Mouse (Mus musculus) C2C12 (cell line): ENCODE data around the gene Colgalt2. TPM values are rescaled to one million over a fixed set of nuclear protein-coding genes. Genes with fewer than 3 reads are reported as not detected.

Experiments
- H3K27me3 ChIP-seq: one replicate; pipeline ENCODE4 v1.6.1; 2011; ENCODE audit not compliant: control insufficient read depth, insufficient read depth, insufficient read length
- H3K36me3 ChIP-seq: one replicate; pipeline ENCODE4 v1.6.1; 2011; ENCODE audit not compliant: control insufficient read depth, insufficient read depth
- H3K4me3 ChIP-seq: one replicate; pipeline ENCODE4 v1.5.1; 2011; ENCODE audit warnings: mild to moderate bottlenecking, control low read depth; ENCODE audit not compliant: poor library complexity, insufficient read depth, severe bottlenecking
- H3K79me2 ChIP-seq: one replicate; pipeline ENCODE4 v1.6.1; 2011; ENCODE audit not compliant: control insufficient read depth, insufficient read depth
- H3K79me3 ChIP-seq: one replicate; pipeline ENCODE4 v1.6.1; 2011; ENCODE audit warnings: low read depth, control low read depth
- H3ac ChIP-seq: one replicate; pipeline ENCODE3; 2011; ENCODE audit warnings: low read depth; ENCODE audit not compliant: control insufficient read depth, insufficient read length
- CEBPB ChIP-seq: IDR thresholded peaks from one replicate; pipeline ENCODE4 v1.6.1; 2011; ENCODE audit warnings: low read depth, mild to moderate bottlenecking, control low read depth, moderate library complexity
- CTCF ChIP-seq: IDR thresholded peaks from one replicate; pipeline ENCODE4 v1.5.1; 2011; ENCODE audit not compliant: control insufficient read depth, insufficient read depth, insufficient read length
- FOSL1 ChIP-seq: IDR thresholded peaks from one replicate; pipeline ENCODE4 v1.8.0; 2011; ENCODE audit warnings: mild to moderate bottlenecking, low read length; ENCODE audit not compliant: poor library complexity, insufficient read depth, severe bottlenecking
- MAX ChIP-seq: IDR thresholded peaks from one replicate; pipeline ENCODE4 v1.6.1; 2011; ENCODE audit warnings: mild to moderate bottlenecking, control low read depth
- MYOD1 ChIP-seq: IDR thresholded peaks from one replicate; pipeline ENCODE4 v1.6.1; 2011; ENCODE audit warnings: low read depth; ENCODE audit not compliant: control insufficient read depth, insufficient read length
- MYOG ChIP-seq: IDR thresholded peaks from one replicate; pipeline ENCODE4 v1.6.1; 2011; ENCODE audit not compliant: control insufficient read depth, insufficient read length; ENCODE audit errors: extremely low read depth
- USF1 ChIP-seq: IDR thresholded peaks from one replicate; pipeline ENCODE4 v1.6.1; 2011; ENCODE audit warnings: low read depth, mild to moderate bottlenecking, control low read depth, moderate library complexity
- polyA plus RNA-seq: library from polyadenylated mRNA; unstranded; fragments of >200 nt; fragmentation: generic; extraction: Trizol; gene quantifications from one replicate; pipeline ENCODE4 v1.2.1, GENCODE M21; 2012; ENCODE audit warnings: missing spikeins

Gene Colgalt2
- polyA plus RNA-seq, 1 experiment: 0.02 TPM

DNA sequence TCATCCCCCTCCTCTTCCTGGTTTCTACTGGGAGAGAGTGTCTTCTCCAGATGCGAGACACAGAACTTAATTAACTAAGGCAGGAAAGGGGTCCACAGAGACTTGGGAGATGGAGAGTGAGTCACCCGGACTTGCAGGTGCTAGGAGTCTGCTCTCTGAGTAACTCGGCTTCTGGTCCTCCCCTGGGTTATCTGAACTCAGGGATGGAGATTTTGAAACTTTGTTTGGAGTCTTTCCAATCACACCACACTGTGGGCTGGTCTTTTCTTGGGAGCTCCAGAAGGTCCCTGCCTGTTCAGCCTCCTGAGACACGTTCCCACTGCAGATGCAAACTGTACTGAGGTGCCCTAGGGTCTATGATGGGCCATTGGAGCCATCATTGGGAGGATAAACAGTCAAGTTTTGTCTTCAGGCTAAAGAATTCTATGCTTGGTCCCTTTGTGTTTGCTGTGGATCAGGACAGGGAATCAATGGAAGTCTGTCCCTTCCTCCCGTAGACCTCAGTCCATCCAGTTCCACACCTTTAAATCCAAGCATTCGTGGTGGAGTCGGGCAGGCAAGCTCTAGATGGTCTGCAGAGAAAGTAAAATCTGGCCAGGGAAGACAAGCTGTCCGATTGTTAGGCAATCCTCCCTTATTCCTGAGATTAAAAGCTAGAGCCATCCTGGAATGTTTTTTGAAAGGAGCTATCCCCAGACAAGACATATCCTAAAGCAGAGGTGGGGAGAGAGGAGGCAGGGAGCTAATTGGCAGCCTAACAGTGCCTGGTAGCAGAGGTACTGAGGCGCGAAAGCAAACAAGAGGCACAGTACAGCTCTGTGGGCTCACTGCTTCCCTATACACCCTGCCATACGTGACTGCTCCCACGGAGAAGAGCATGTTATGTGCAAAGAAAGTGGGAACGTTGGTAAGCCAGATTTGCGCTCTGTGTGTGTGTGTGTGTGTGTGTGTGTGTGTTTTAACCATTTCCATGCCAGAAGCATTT is 1.2 kb downstream of the Colgalt2 start:
- Histone ChIP-seq H3ac (no peak overlapping the region), H3K79me3 (no peaks in the 10 kb centered on the region)

DNA sequence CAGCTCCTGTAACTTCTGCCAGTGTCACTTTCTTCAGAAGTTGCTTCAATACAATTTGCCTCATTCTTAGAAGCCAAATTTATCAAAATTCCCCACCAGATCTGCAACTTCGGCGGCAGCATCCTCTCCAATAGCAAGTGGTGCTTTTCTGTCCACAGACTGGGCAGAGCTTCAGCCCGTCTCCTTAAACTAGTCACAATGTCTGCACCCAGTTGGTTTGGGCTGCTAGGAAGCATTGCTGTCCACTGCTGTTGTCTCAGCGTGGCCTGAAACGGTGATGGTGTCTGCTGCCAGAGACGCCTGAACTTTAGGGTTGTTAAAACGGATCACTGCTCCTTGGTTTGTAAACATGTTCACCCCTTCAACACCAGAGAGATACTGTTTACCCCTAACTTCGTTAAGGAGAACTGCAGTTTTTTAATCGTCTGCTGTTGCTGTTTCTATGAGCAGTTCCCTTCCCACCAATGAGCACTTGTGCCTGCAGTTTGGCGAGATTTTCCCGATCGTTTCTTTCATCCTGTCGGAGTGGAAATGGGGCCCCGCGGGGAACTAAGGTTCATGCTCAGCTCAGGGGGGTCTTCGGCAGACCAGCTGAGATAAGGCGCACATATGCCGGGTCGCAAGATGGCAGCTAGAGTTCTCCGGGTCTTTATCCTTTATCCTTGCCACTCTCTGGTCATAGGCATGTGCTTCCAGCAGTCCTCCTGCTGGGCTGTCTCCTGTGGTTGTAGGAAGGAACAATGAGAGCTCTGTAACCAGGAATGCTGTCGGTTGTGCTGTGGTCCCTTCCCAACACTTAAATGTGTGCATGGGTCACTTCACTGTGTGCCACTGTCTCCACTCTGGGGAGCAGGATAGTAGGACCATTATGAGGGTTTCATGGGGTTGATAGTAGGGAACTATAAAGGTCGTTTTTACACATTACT is 7.7 kb downstream of the Colgalt2 start:
- H3ac ChIP-seq: no peak overlapping the region
- peaks cover 10% of the 10 kb centered on the region for H3K27me3 ChIP-seq
- no peaks in the 10 kb centered on the region for H3K79me3 ChIP-seq
- no peaks in the 10 kb centered on the region for H3K79me2 ChIP-seq
- TF ChIP-seq CTCF (no peak), USF1 (no peak), MAX (no peak), CEBPB (no peak), FOSL1 (no peak), MYOD1 (no peak), MYOG (no peak)
- no peak overlapping the region for H3K4me3 ChIP-seq
- no peaks in the 10 kb centered on the region for H3K36me3 ChIP-seq

More for the DNA sequence above, 1.2 kb downstream of the Colgalt2 start:
- no peak overlapping the region for H3K4me3 ChIP-seq
- no peak for TF ChIP-seq FOSL1
- TF ChIP-seq MAX: no peak
- TF ChIP-seq MYOG: no peak
- TF ChIP-seq CEBPB: no peak
- no peak for TF ChIP-seq CTCF
- TF ChIP-seq USF1: no peak
- no peak for TF ChIP-seq MYOD1
- H3K36me3 ChIP-seq: no peaks in the 10 kb centered on the region
- peaks cover 23% of the 10 kb centered on the region for H3K27me3 ChIP-seq
- no peaks in the 10 kb centered on the region for H3K79me2 ChIP-seq

DNA sequence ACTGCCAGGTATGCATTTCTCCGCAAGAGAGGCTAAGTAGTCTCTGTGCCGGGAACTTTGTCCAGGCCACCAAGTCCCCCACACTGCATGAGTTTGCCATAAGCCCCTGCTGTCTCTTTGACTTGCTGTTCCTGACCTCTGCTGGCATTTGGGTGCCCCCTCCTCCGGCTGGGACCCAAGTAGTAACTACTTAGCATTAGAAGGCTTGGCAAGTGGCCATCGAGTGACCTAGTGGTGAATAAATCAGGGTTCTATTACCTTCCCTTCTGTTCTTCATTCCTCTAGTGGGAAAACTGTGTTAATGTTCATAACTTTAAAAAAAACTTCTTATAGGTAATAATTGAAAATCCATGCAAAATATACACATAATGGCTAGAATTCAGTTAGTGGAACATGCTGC is 9.7 kb downstream of the Colgalt2 start:
- peaks cover 7% of the 10 kb centered on the region for H3K27me3 ChIP-seq
- no peak overlapping the region for H3K4me3 ChIP-seq
- H3K79me3 ChIP-seq: no peaks in the 10 kb centered on the region
- TF ChIP-seq CTCF (no peak), USF1 (no peak), CEBPB (no peak), MAX (no peak), FOSL1 (no peak), MYOG (no peak), MYOD1 (no peak)
- no peaks in the 10 kb centered on the region for H3K79me2 ChIP-seq
- no peak overlapping the region for H3ac ChIP-seq
- H3K36me3 ChIP-seq: no peaks in the 10 kb centered on the region

DNA sequence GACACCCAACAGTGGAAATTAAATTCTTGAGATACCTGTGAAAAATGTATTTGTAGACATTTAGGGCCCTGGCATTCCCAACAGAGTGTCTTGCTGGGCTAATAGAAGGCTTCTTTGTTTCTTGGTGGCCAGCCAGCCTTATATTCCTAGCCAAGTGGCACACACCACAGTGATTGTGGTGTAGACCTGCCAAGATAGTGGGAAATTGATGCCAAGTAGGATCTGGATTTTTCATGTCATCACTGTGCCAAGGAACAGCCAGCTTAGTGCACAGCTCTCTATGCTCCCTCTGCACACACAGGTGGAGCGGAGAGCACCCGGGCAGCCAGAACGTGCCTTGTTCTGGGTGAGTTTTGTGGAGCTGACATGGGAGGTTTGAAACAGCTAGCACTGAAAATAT is 11.0 kb downstream of the Colgalt2 start:
- no peaks in the 10 kb centered on the region for H3K79me2 ChIP-seq
- no peak for TF ChIP-seq MYOD1

DNA sequence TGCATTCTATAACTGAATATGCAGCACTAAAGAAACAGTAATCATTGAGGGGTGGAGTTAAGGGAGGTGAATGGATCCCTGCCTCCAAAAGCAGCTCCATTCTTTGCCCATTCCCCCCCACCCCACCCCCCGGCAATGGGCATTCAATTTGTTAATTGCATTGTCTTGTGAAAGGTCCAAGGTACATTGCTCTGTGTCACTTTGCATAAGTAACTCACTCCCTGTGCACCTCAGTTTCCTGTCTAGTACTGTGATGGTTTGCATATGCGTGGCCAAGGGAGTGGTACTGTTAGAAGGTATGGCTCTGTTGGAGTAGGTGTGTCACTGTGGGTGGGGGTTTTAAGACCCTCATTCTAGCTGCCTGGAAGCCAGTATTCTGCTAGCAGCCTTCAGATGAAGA is 13.5 kb downstream of the Colgalt2 start:
- Histone ChIP-seq H3K4me3 (no peak overlapping the region), H3K79me3 (no peaks in the 10 kb centered on the region)
- TF ChIP-seq MAX (no peak), FOSL1 (no peak), CEBPB (no peak), CTCF (no peak), MYOD1 (no peak), MYOG (no peak), USF1 (no peak)

More for the DNA sequence above, 11.0 kb downstream of the Colgalt2 start:
- H3ac ChIP-seq: no peak overlapping the region
- H3K4me3 ChIP-seq: no peak overlapping the region
- H3K36me3 ChIP-seq: no peaks in the 10 kb centered on the region
- H3K27me3 ChIP-seq: peaks cover 13% of the 10 kb centered on the region
- H3K79me3 ChIP-seq: no peaks in the 10 kb centered on the region

More for the DNA sequence above, 13.5 kb downstream of the Colgalt2 start:
- Histone ChIP-seq H3K27me3 (peaks cover 24% of the 10 kb centered on the region), H3K79me2 (no peaks in the 10 kb centered on the region), H3ac (no peak overlapping the region), H3K36me3 (no peaks in the 10 kb centered on the region)
